Mouse (Mus musculus) induced T-regulatory cell, adult 2 months (primary cell): ENCODE data around the gene Sdhaf3.

Experiments used
- DNase-seq: peaks from one replicate; pipeline ENCODE4 v3.0.0-alpha.2; 2012; ENCODE audit warnings: low read depth

Sdhaf3 gene

GRCm38 (mm10) chr6:7068782-7069181 is 113.0 kb downstream of the Sdhaf3 start:
- no peak for DNase-seq

GRCm38 (mm10) chr6:7069463-7069862 is 113.7 kb downstream of the Sdhaf3 start:
- DNase-seq, result no peak

- DNase-seq, result no peak
Measured at GRCm38 (mm10) chr6:7082054-7082453, 126.2 kb downstream of the Sdhaf3 start.

GRCm38 (mm10) chr6:7082467-7083259 is 126.9 kb downstream of the Sdhaf3 start:
- DNase-seq, result no peak

- DNase-seq, result no peak
Measured at GRCm38 (mm10) chr6:7083661-7084060, 127.9 kb downstream of the Sdhaf3 start.

- DNase-seq, result no peak
Measured at GRCm38 (mm10) chr6:7084370-7084769, 128.6 kb downstream of the Sdhaf3 start.

GRCm38 (mm10) chr6:7085506-7085905 is 129.7 kb downstream of the Sdhaf3 start:
- no peak for DNase-seq

- DNase-seq, result no peak
Measured at GRCm38 (mm10) chr6:7092094-7092493, 136.3 kb downstream of the Sdhaf3 start.
